Mouse (Mus musculus) liver, embryonic 12.5 days (tissue): ENCODE results near the gene Olfr366. TPM values are rescaled to one million over a fixed set of nuclear protein-coding genes. Genes with fewer than 3 reads are reported as not detected.
"Not testable (repeated sequence)": the region's sequence is repeated elsewhere in the genome, so short reads cannot be mapped to it uniquely, and the experiment has no call there.

Experiments
- ATAC-seq: fragments of 200-750 bp; cut with Nextera tagmentation; 2 replicates; pipeline ENCODE4 v1.8.0; 2017; ENCODE audit warnings: moderate number of reproducible peaks, mild to moderate bottlenecking, moderate library complexity
- H3K27ac ChIP-seq: fragments of 300-500 bp; sonication (generic); 2 replicates; pipeline ENCODE4 v1.5.1; 2016; ENCODE audit warnings: mild to moderate bottlenecking
- H3K27me3 ChIP-seq: fragments of 300-500 bp; sonication (generic); replicated peaks from 2 replicates; pipeline ENCODE4 v1.6.1; 2016; ENCODE audit warnings: mild to moderate bottlenecking, moderate library complexity
- H3K36me3 ChIP-seq: fragments of 300-500 bp; sonication (generic); 2 replicates; pipeline ENCODE4 v1.6.1; 2016; ENCODE audit warnings: mild to moderate bottlenecking, moderate library complexity
- H3K4me1 ChIP-seq: fragments of 300-500 bp; sonication (generic); 2 replicates; pipeline ENCODE4 v1.6.1; 2016
- H3K4me2 ChIP-seq: fragments of 300-500 bp; sonication (generic); 2 replicates; pipeline ENCODE4 v1.6.1; 2016; ENCODE audit warnings: mild to moderate bottlenecking, moderate library complexity
- H3K4me3 ChIP-seq: fragments of 300-500 bp; sonication (generic); 2 replicates; pipeline ENCODE4 v1.5.1; 2016; ENCODE audit warnings: mild to moderate bottlenecking, moderate library complexity
- H3K9ac ChIP-seq: fragments of 300-500 bp; sonication (generic); 2 replicates; pipeline ENCODE4 v1.6.1; 2016; ENCODE audit warnings: mild to moderate bottlenecking, moderate library complexity
- H3K9me3 ChIP-seq: fragments of 300-500 bp; sonication (generic); replicated peaks from 2 replicates; pipeline ENCODE4 v1.6.1; 2016; ENCODE audit warnings: mild to moderate bottlenecking, moderate library complexity
- WGBS: fragments of 180-500 bp; shearing (Covaris S2); methylation state at CpG from one replicate; pipeline ENCODE4 v1.1.7; 2016; ENCODE audit not compliant: insufficient replicate concordance; 5-methylcytosine and 5-hydroxymethylcytosine counted together
- polyA plus RNA-seq: library from polyadenylated mRNA; unstranded; fragments of >200 nt; fragmentation: Nextera tagmentation; extraction: Ambion mirVana; gene quantifications from 2 replicates; pipeline ENCODE4 v1.2.1, GENCODE M21; 2016

Gene Olfr366
- not detected in 2 replicates for polyA plus RNA-seq

DNA sequence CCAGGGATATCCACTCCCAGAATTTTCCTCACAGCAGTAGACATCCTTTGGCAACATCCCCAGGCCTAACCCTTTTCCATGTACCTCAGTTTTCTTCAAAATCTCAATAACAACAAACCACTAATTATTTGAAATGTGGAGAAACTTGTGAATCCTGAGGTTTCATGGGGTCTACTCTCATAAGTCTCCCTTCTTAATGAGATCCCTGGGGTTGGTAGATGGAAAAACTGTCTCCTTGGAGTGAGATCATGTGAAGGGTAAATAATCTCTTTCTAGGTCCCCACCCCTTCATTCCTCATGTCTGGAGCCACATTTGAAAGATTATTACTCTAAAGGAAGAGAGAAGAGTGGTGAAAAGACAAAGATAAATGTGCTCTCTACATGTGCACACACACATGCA lies at the start of gene Olfr366:
Gene Olfr366 (plus strand): TSS at position 301 of the 400 bp plus-strand sequence.
- no peaks in the 10 kb centered on the region for H3K27me3 ChIP-seq
- no peaks in the 10 kb centered on the region for H3K4me1 ChIP-seq
- no peak within 1 kb of the TSS for H3K4me3 ChIP-seq
- no peaks in the 10 kb centered on the region for H3K36me3 ChIP-seq
- no peak within 1 kb of the TSS for H3K4me2 ChIP-seq
- 0 out of 2 replicates have a peak, but pooled peaks cover 3% of the 10 kb centered on the region for H3K9me3 ChIP-seq
- no peak within 1 kb of the TSS for H3K27ac ChIP-seq
- no peak within 1 kb of the TSS for H3K9ac ChIP-seq
- no peak for ATAC-seq

GRCm38 (mm10) chr2:37187898-37188297 lies 23.5 kb upstream of the Olfr366 start, which contains the start of gene Olfr365:
Olfr365 (plus strand) TSS chr2:37188198.
- no peak within 1 kb of the TSS for H3K4me2 ChIP-seq
- H3K9me3 ChIP-seq = peaks cover 5% of the 10 kb centered on the region
- H3K36me3 ChIP-seq = no peaks in the 10 kb centered on the region
- H3K4me1 ChIP-seq = no peaks in the 10 kb centered on the region
- 53% methylated on average over 3 of the region's 3 CpGs for WGBS
- H3K9ac ChIP-seq = no peak within 1 kb of the TSS
- no peaks in the 10 kb centered on the region for H3K27me3 ChIP-seq
- no peak for ATAC-seq
- H3K4me3 ChIP-seq = no peak within 1 kb of the TSS
- H3K27ac ChIP-seq = no peak within 1 kb of the TSS

- not testable (repeated sequence) for H3K27me3 ChIP-seq, H3K4me1 ChIP-seq, H3K36me3 ChIP-seq, H3K4me2 ChIP-seq, H3K4me3 ChIP-seq, H3K27ac ChIP-seq, ATAC-seq, H3K9me3 ChIP-seq, H3K9ac ChIP-seq
- 63% methylated on average over 7 of the region's 7 CpGs for WGBS
Observed at GRCm38 (mm10) chr2:37261781-37262180, 50.4 kb downstream of the Olfr366 start.

Other genes with a start within 250 kb of the Olfr366 start
- gene Olfr357, start 217.7 kb upstream of the Olfr366 start, polyA plus RNA-seq = not detected in 2 replicates
- not detected in 2 replicates for gene Olfr358, start 202.2 kb upstream of the Olfr366 start, polyA plus RNA-seq
- not detected in 2 replicates for gene Olfr360, start 145.8 kb upstream of the Olfr366 start, polyA plus RNA-seq
- gene Olfr361, start 122.3 kb upstream of the Olfr366 start, polyA plus RNA-seq = not detected in 2 replicates
- gene Olfr362, start 93.7 kb upstream of the Olfr366 start, polyA plus RNA-seq = not detected in 2 replicates
- gene Olfr364-ps1, start 72.3 kb upstream of the Olfr366 start, polyA plus RNA-seq = not detected in 2 replicates
- not detected in 2 replicates for gene Olfr365, start 23.4 kb upstream of the Olfr366 start, polyA plus RNA-seq
- gene Olfr368, start 114.9 kb downstream of the Olfr366 start, polyA plus RNA-seq = not detected in 2 replicates
- gene Pdcl, start 147.8 kb downstream of the Olfr366 start, polyA plus RNA-seq = 16.1 and 16.3 TPM in 2 replicates
- gene Rc3h2, start 211.3 kb downstream of the Olfr366 start, polyA plus RNA-seq = 7.0 and 7.7 TPM in 2 replicates
- 3.3 and 3.4 TPM in 2 replicates for gene Zbtb26, start 231.6 kb downstream of the Olfr366 start, polyA plus RNA-seq
- gene Zbtb6, start 231.6 kb downstream of the Olfr366 start, polyA plus RNA-seq = 3.3 and 3.6 TPM in 2 replicates
- 13.4 and 13.9 TPM in 2 replicates for gene Rabgap1, start 231.7 kb downstream of the Olfr366 start, polyA plus RNA-seq